Comparison of ENCODE assay signal across 12 mouse cellular contexts in the genomic region with DNA sequence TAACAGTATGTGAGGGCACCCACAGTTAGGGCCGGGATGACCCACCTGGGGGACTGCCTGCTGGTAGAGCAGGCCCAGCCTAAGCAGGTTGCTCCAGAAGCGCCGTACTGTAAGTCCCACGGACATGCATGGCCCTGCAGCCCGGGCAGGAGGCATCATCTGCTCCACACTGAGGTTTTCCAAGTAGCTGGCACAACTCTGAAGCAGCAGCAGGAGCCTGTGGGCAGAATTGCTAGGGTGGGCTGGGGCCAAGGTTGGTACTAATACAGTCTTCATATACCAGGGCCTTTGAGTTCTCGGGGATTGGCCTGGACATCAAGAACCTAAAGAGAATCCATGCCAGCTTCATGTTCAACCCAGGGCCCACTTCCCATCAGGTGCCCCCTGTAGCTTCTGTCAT. TPM values are rescaled to one million over a fixed set of nuclear protein-coding genes. Genes with fewer than 3 reads are reported as not detected.
"Had no signal": no experiment of that assay in that cellular context is flagged by ENCODE, and none has a peak within 500 bp of the region (broad histone marks: within the 10 kb centered on the region; RNA-seq: fewer than 3 reads in every experiment).

No protein-coding gene starts in this region.

- DNase-seq: liver; liver, embryonic 13.5 days; liver, postnatal 0 days; lung, adult 18-20 months; lung, adult 2 months; lung, embryonic 14.5 days; lung, postnatal 10 days; lung, postnatal 14 days; lung, postnatal 36 days; lung, postnatal 4 days; midbrain, embryonic 14.5 days had no signal

RNA-seq across cellular contexts. Expression of a gene that starts 26.7 kb away (rescaled TPM):
- total RNA-seq: monocyte, adult 5-6 weeks had no signal
